9 mouse cellular contexts compared by ENCODE assay signal in genomic region chr12:81927643-81928381, GRCm38 (mm10).
DNase-seq lines count a peak whose midpoint lies in the region; ATAC-seq and TF ChIP-seq lines count a peak whose summit lies in the region.
"Had no signal": no experiment of that assay in that cellular context is flagged by ENCODE, and none has a peak within 500 bp of the region (broad histone marks: within the 10 kb centered on the region; RNA-seq: fewer than 3 reads in every experiment).

No protein-coding gene starts in this region.

- no peaks in the 10 kb centered on the region for H3K27me3 ChIP-seq in embryonic facial prominence, embryonic 13.5 days
- H3K27me3 ChIP-seq in embryonic facial prominence, embryonic 10.5 days (replicated peaks; ENCODE audit: low read depth, poor library complexity, severe bottlenecking): no peaks in the 10 kb centered on the region
- no peaks in the 10 kb centered on the region for H3K27me3 ChIP-seq in lung, embryonic 15.5 days
- H3K27me3 ChIP-seq: hindbrain, embryonic 13.5 days had no signal

- H3K27ac ChIP-seq in embryonic facial prominence, embryonic 13.5 days: no peak overlapping the region
- no peak overlapping the region for H3K27ac ChIP-seq in embryonic facial prominence, embryonic 10.5 days (replicated peaks)
- peak overlapping the region; percentile 15; the same call in 1 of the 2 replicates for H3K27ac ChIP-seq in lung, embryonic 15.5 days
- H3K27ac ChIP-seq: hindbrain, embryonic 13.5 days had no signal

- WGBS in embryonic facial prominence, embryonic 13.5 days: 54% methylated on average over 19 of the region's 19 CpGs
- WGBS in embryonic facial prominence, embryonic 10.5 days: 81% methylated on average over 19 of the region's 19 CpGs
- 61% methylated on average over 19 of the region's 19 CpGs for WGBS in lung, embryonic 15.5 days
- 58% methylated on average over 19 of the region's 19 CpGs for WGBS in lung, adult 2 months

- no peak for DNase-seq in embryonic facial prominence, embryonic 10.5 days (ENCODE audit: low spot score)
- no peak for DNase-seq in lung, adult 2 months
- DNase-seq in kidney, adult 9 months: peak; percentile 78
- no peak for DNase-seq in testis, postnatal 14 days (ENCODE audit: low spot score)
- no peak for DNase-seq in right cerebral cortex, postnatal 25 days

- ATAC-seq in embryonic facial prominence, embryonic 13.5 days (ENCODE audit: insufficient number of reproducible peaks, insufficient read depth, low FRiP score, low TSS enrichment, low read depth): no peak
- ATAC-seq in lung, embryonic 15.5 days (ENCODE audit: borderline replicate concordance, extremely low read depth, low FRiP score, low TSS enrichment): no peak
- peak; percentile 82 for ATAC-seq in monocyte, adult 5-6 weeks (replicated peaks; ENCODE audit: insufficient number of reproducible peaks, low FRiP score, low TSS enrichment, poor library complexity, severe bottlenecking)

- H3K9ac ChIP-seq in embryonic facial prominence, embryonic 13.5 days: no peak overlapping the region
- no peak overlapping the region for H3K9ac ChIP-seq in lung, embryonic 15.5 days
- H3K9ac ChIP-seq: hindbrain, embryonic 13.5 days had no signal

- no peak overlapping the region for H3K4me3 ChIP-seq in embryonic facial prominence, embryonic 13.5 days
- H3K4me3 ChIP-seq in embryonic facial prominence, embryonic 10.5 days: no peak overlapping the region
- no peak overlapping the region for H3K4me3 ChIP-seq in lung, embryonic 15.5 days
- no peak overlapping the region for H3K4me3 ChIP-seq in lung, adult 2 months (replicated peaks; ENCODE audit: extremely low read depth, low read depth, low read length)
- H3K4me3 ChIP-seq: hindbrain, embryonic 13.5 days had no signal

- H3K9me3 ChIP-seq in embryonic facial prominence, embryonic 13.5 days: no peaks in the 10 kb centered on the region
- no peaks in the 10 kb centered on the region for H3K9me3 ChIP-seq in embryonic facial prominence, embryonic 10.5 days
- no peaks in the 10 kb centered on the region for H3K9me3 ChIP-seq in lung, embryonic 15.5 days
- H3K9me3 ChIP-seq: hindbrain, embryonic 13.5 days had no signal

- H3K4me2 ChIP-seq in embryonic facial prominence, embryonic 13.5 days: peak overlapping the region; percentile 21
- no peak overlapping the region for H3K4me2 ChIP-seq in lung, embryonic 15.5 days
- H3K4me2 ChIP-seq: hindbrain, embryonic 13.5 days had no signal

- no peak for TF ChIP-seq CTCF in lung, adult 2 months (IDR thresholded peaks at IDR 0.05; ENCODE audit: insufficient read depth, low read length)

- no peak for TF ChIP-seq POLR2A in lung, adult 2 months (IDR thresholded peaks at IDR 0.05; ENCODE audit: borderline replicate concordance, extremely low read depth, low read depth, low read length)

- H3K4me1 ChIP-seq in embryonic facial prominence, embryonic 13.5 days: peaks cover 29% of the 10 kb centered on the region
- H3K4me1 ChIP-seq in embryonic facial prominence, embryonic 10.5 days: peaks cover 11% of the 10 kb centered on the region
- H3K4me1 ChIP-seq in lung, embryonic 15.5 days: peaks cover 16% of the 10 kb centered on the region
- H3K4me1 ChIP-seq in lung, adult 2 months (ENCODE audit: control insufficient read depth, insufficient read depth, low read length): peaks cover 3% of the 10 kb centered on the region

- H3K36me3 ChIP-seq in embryonic facial prominence, embryonic 13.5 days: peaks cover 7% of the 10 kb centered on the region; the same call in 1 of the 2 replicates
- no peaks in the 10 kb centered on the region for H3K36me3 ChIP-seq in embryonic facial prominence, embryonic 10.5 days (replicated peaks)
- no peaks in the 10 kb centered on the region for H3K36me3 ChIP-seq in lung, embryonic 15.5 days
- H3K36me3 ChIP-seq: hindbrain, embryonic 13.5 days had no signal
